9 mouse cellular contexts compared by ENCODE assay signal in genomic region chr5:99250820-99251219, GRCm38 (mm10).
DNase-seq lines count a peak whose midpoint lies in the region; ATAC-seq lines count a peak whose summit lies in the region.
"Had no signal": no experiment of that assay in that cellular context is flagged by ENCODE, and none has a peak within 500 bp of the region (broad histone marks: within the 10 kb centered on the region; RNA-seq: fewer than 3 reads in every experiment).

No protein-coding gene starts in this region.

- no peak for DNase-seq in kidney, postnatal 14 days
- peak; percentile 15 for DNase-seq in embryonic facial prominence, embryonic 10.5 days (ENCODE audit: low spot score)
- DNase-seq in midbrain, embryonic 11.5 days (ENCODE audit: low spot score, missing footprints), result peak; percentile 86
- no peak for DNase-seq in adrenal gland, postnatal 25 days
- DNase-seq in gastrocnemius, adult 8-10 months (ENCODE audit: low spot score in 2 of 2), result no peak
- DNase-seq in urinary bladder, adult 18-20 months (ENCODE audit: low spot score in 2 of 2), result no peak
- DNase-seq: thymus, adult 18-20 months had no signal

- H3K9me3 ChIP-seq in kidney, embryonic 14.5 days (ENCODE audit: control insufficient read depth, low read length), result no peaks in the 10 kb centered on the region
- no peaks in the 10 kb centered on the region for H3K9me3 ChIP-seq in embryonic facial prominence, embryonic 10.5 days
- H3K9me3 ChIP-seq in hindbrain, embryonic 12.5 days (replicated peaks), result no peaks in the 10 kb centered on the region
- no peaks in the 10 kb centered on the region for H3K9me3 ChIP-seq in midbrain, embryonic 11.5 days (ENCODE audit: control insufficient read depth, low read length)

- peaks cover 10% of the 10 kb centered on the region; the same call in 1 of the 2 replicates for H3K4me1 ChIP-seq in kidney, embryonic 14.5 days (ENCODE audit: control insufficient read depth, insufficient read depth, low read length)
- peaks cover 43% of the 10 kb centered on the region for H3K4me1 ChIP-seq in embryonic facial prominence, embryonic 10.5 days
- H3K4me1 ChIP-seq in hindbrain, embryonic 12.5 days, result peaks cover 37% of the 10 kb centered on the region
- H3K4me1 ChIP-seq in midbrain, embryonic 11.5 days (ENCODE audit: control insufficient read depth, insufficient read depth, low read length), result peaks cover 30% of the 10 kb centered on the region

- peak overlapping the region; percentile 37; the same call in 1 of the 2 replicates for H3K9ac ChIP-seq in kidney, embryonic 14.5 days (ENCODE audit: low read depth, low read length)
- H3K9ac ChIP-seq in hindbrain, embryonic 12.5 days, result peak overlapping the region; percentile 68
- peak overlapping the region; percentile 36; the same call in 1 of the 2 replicates for H3K9ac ChIP-seq in midbrain, embryonic 11.5 days (ENCODE audit: low read length)

- peak overlapping the region; percentile 51; the same call in 1 of the 2 replicates for H3K4me3 ChIP-seq in kidney, embryonic 14.5 days (ENCODE audit: low read length)
- H3K4me3 ChIP-seq in embryonic facial prominence, embryonic 10.5 days, result peak overlapping the region; percentile 86
- peak overlapping the region; percentile 53 for H3K4me3 ChIP-seq in hindbrain, embryonic 12.5 days
- H3K4me3 ChIP-seq in midbrain, embryonic 11.5 days (ENCODE audit: low read depth, low read length), result peak overlapping the region; percentile 68

- H3K27ac ChIP-seq in kidney, embryonic 14.5 days (ENCODE audit: low read depth, low read length), result no peak overlapping the region
- H3K27ac ChIP-seq in embryonic facial prominence, embryonic 10.5 days (replicated peaks), result no peak overlapping the region
- H3K27ac ChIP-seq in hindbrain, embryonic 12.5 days, result peak overlapping the region; percentile 35; the same call in 1 of the 2 replicates
- no peak overlapping the region for H3K27ac ChIP-seq in midbrain, embryonic 11.5 days (ENCODE audit: low read depth, low read length)

- H3K27me3 ChIP-seq in kidney, embryonic 14.5 days (ENCODE audit: control insufficient read depth, insufficient read depth, low read length), result no peaks in the 10 kb centered on the region; the same call in 1 of the 2 replicates
- H3K27me3 ChIP-seq in embryonic facial prominence, embryonic 10.5 days (replicated peaks; ENCODE audit: low read depth, poor library complexity, severe bottlenecking), result peaks cover 32% of the 10 kb centered on the region
- H3K27me3 ChIP-seq in hindbrain, embryonic 12.5 days, result peaks cover 28% of the 10 kb centered on the region
- H3K27me3 ChIP-seq in midbrain, embryonic 11.5 days (ENCODE audit: control insufficient read depth, insufficient read depth, low read length), result peaks cover 31% of the 10 kb centered on the region

- WGBS in kidney, embryonic 14.5 days, result 34% methylated on average over 5 of the region's 5 CpGs
- 25% methylated on average over 5 of the region's 5 CpGs for WGBS in embryonic facial prominence, embryonic 10.5 days
- WGBS in hindbrain, embryonic 12.5 days, result 30% methylated on average over 5 of the region's 5 CpGs
- 30% methylated on average over 5 of the region's 5 CpGs for WGBS in midbrain, embryonic 11.5 days

- H3K4me2 ChIP-seq in kidney, embryonic 14.5 days (replicated peaks; ENCODE audit: low read depth, low read length), result peak overlapping the region; percentile 83
- H3K4me2 ChIP-seq in hindbrain, embryonic 12.5 days (replicated peaks), result peak overlapping the region; percentile 65
- peak overlapping the region; percentile 82 for H3K4me2 ChIP-seq in midbrain, embryonic 11.5 days

- H3K36me3 ChIP-seq in kidney, embryonic 14.5 days (ENCODE audit: control insufficient read depth, insufficient read depth, low read length), result no peaks in the 10 kb centered on the region
- H3K36me3 ChIP-seq in embryonic facial prominence, embryonic 10.5 days (replicated peaks), result no peaks in the 10 kb centered on the region
- no peaks in the 10 kb centered on the region for H3K36me3 ChIP-seq in hindbrain, embryonic 12.5 days
- H3K36me3 ChIP-seq in midbrain, embryonic 11.5 days (ENCODE audit: control insufficient read depth, insufficient read depth, low read length), result no peaks in the 10 kb centered on the region

- ATAC-seq in kidney, embryonic 14.5 days (ENCODE audit: low FRiP score, low TSS enrichment), result no peak
- no peak for ATAC-seq in hindbrain, embryonic 12.5 days (ENCODE audit: low FRiP score)
- ATAC-seq in midbrain, embryonic 11.5 days (ENCODE audit: low FRiP score), result no peak

Comparison
In these comparisons a context has a peak if more than half of its experiments do, and no peak if none do; other contexts are left out.
1. DNase-seq: peak in embryonic facial prominence, embryonic 10.5 days (single experiment) and midbrain, embryonic 11.5 days (single experiment); none in kidney, postnatal 14 days (single experiment), adrenal gland, postnatal 25 days (single experiment), gastrocnemius, adult 8-10 months (0 of 2) and urinary bladder, adult 18-20 months (0 of 2).
2. Peak in every context shown above with its lines, with median percentiles within 50 percentile points of each other: H3K4me2 ChIP-seq, H3K4me3 ChIP-seq and H3K9ac ChIP-seq.